Mouse (Mus musculus) ES-E14 (cell line): ENCODE measurements around the gene Igfbp7. TPM values are rescaled to one million over a fixed set of nuclear protein-coding genes. Genes with fewer than 3 reads are reported as not detected.

Source experiments
- DNase-seq: peaks from one replicate; pipeline ENCODE4 v3.0.0-alpha.2; 2013; ENCODE audit warnings: low read depth, low spot score
- H3K27ac ChIP-seq: 2 replicates; pipeline ENCODE4 v1.5.1; 2012; ENCODE audit warnings: low read depth, mild to moderate bottlenecking, low read length, moderate library complexity, mixed read lengths; ENCODE audit not compliant: poor library complexity, insufficient read depth, severe bottlenecking
- H3K36me3 ChIP-seq: 2 replicates; pipeline ENCODE4 v1.6.1; 2012; ENCODE audit warnings: mild to moderate bottlenecking, low read length, moderate library complexity, mixed read lengths; ENCODE audit not compliant: control insufficient read depth, poor library complexity, insufficient read depth, severe bottlenecking
- H3K4me1 ChIP-seq, 2 experiments: fragments of 150-350 bp in 1 of 2; sonication (generic) in 1 of 2; 2 replicates each; pipeline ENCODE4 v1.6.1; 2012; ENCODE audit warnings: low read length in 2 of 2, mild to moderate bottlenecking in 1 of 2, mixed read lengths in 1 of 2; ENCODE audit not compliant: control insufficient read depth in 2 of 2, insufficient read depth in 2 of 2, poor library complexity in 1 of 2
- H3K4me3 ChIP-seq, 2 experiments: fragments of 150-350 bp in 1 of 2; sonication (generic) in 1 of 2; 2 replicates each; pipeline ENCODE4 v1.5.1; 2012; ENCODE audit warnings: low read length in 2 of 2, low read depth in 1 of 2, mild to moderate bottlenecking in 1 of 2, mixed read lengths in 1 of 2; ENCODE audit not compliant: insufficient read depth in 1 of 2, poor library complexity in 1 of 2, severe bottlenecking in 1 of 2
- H3K9ac ChIP-seq: 2 replicates; pipeline ENCODE4 v1.6.1; 2012; ENCODE audit warnings: low read depth, mild to moderate bottlenecking, low read length, mixed read lengths; ENCODE audit not compliant: poor library complexity, insufficient read depth, severe bottlenecking
- H3K9me3 ChIP-seq: fragments of 150-350 bp; sonication (generic); 2 replicates; pipeline ENCODE4 v1.6.1; 2012; ENCODE audit warnings: low read depth, mild to moderate bottlenecking, low read length; ENCODE audit not compliant: control insufficient read depth, insufficient read depth
- CHD2 ChIP-seq: IDR thresholded peaks from 2 replicates; pipeline ENCODE4 v1.6.1; 2014; ENCODE audit warnings: mild to moderate bottlenecking, low read depth, low read length, inconsistent platforms
- HCFC1 ChIP-seq: IDR thresholded peaks from 2 replicates; pipeline ENCODE4 v1.6.1; 2012; ENCODE audit warnings: low read length, inconsistent platforms, borderline replicate concordance; ENCODE audit not compliant: insufficient read depth
- MAFK ChIP-seq: IDR thresholded peaks from 2 replicates; pipeline ENCODE4 v1.6.1; 2014; ENCODE audit warnings: mild to moderate bottlenecking, low read depth, low read length, inconsistent platforms; ENCODE audit not compliant: insufficient read depth
- ZC3H11A ChIP-seq: IDR thresholded peaks from 2 replicates; pipeline ENCODE4 v1.6.1; 2012; ENCODE audit warnings: low read depth, mild to moderate bottlenecking, inconsistent platforms, low read length, borderline replicate concordance
- ZNF384 ChIP-seq: IDR thresholded peaks from 2 replicates; pipeline ENCODE4 v1.6.1; 2012; ENCODE audit warnings: low read depth, low read length, inconsistent platforms
- in situ Hi-C, 2 experiments: fragments of 600-800 bp; cut with MboI; formaldehyde crosslinking; loops; one replicate each; pipeline ENCODE4 v1.15.1; 2025; ENCODE audit warnings: low sequenced_read_pairs in 2 of 2, inconsistent platforms in 1 of 2; ENCODE audit not compliant: unreplicated experiment in 2 of 2
- total RNA-seq: library from RNA; depleted of rRNA; stranded (reverse); fragments of 300-350 nt; gene quantifications from 2 replicates; pipeline ENCODE4 v1.2.3, GENCODE M21; 2012

Gene Igfbp7
- total RNA-seq, 1 experiment, result 65.2 TPM

- Histone ChIP-seq H3K9ac (no peak overlapping the region), H3K9me3 (no peaks in the 10 kb centered on the region), H3K27ac (no peak overlapping the region), H3K36me3 (no peaks in the 10 kb centered on the region), H3K4me3 (no peak overlapping the region), H3K4me1 (peaks cover 0 to 5% of the 10 kb centered on the region in 2 experiments; a peak in 2 of 4 replicates)
- no peak for DNase-seq
- TF ChIP-seq ZNF384 (no peak), CHD2 (no peak), HCFC1 (no peak), MAFK (no peak), ZC3H11A (no peak)
- in situ Hi-C loops, result no loop called here
Observed at GRCm38 (mm10) chr5:77433561-77433960, 25.7 kb upstream of the Igfbp7 start.

GRCm38 (mm10) chr5:77433119-77433518 lies 25.3 kb upstream of the Igfbp7 start:
- in situ Hi-C loops, result no loop called here
- H3K27ac ChIP-seq, result no peak overlapping the region
- H3K9me3 ChIP-seq, result no peaks in the 10 kb centered on the region
- no peak overlapping the region for H3K4me3 ChIP-seq
- no peak for DNase-seq
- H3K9ac ChIP-seq, result no peak overlapping the region
- H3K4me1 ChIP-seq, result peaks cover 0 to 5% of the 10 kb centered on the region in 2 experiments; a peak in 2 of 4 replicates
- H3K36me3 ChIP-seq, result no peaks in the 10 kb centered on the region
- TF ChIP-seq MAFK (no peak), ZC3H11A (no peak), HCFC1 (no peak)

GRCm38 (mm10) chr5:77432446-77432845 lies 24.6 kb upstream of the Igfbp7 start:
- TF ChIP-seq CHD2, result no peak
- TF ChIP-seq MAFK, result no peak
- TF ChIP-seq HCFC1, result no peak
- TF ChIP-seq ZNF384, result no peak
- TF ChIP-seq ZC3H11A, result no peak
- in situ Hi-C loops, result no loop called here

GRCm38 (mm10) chr5:77431068-77431467 lies 23.2 kb upstream of the Igfbp7 start:
- Histone ChIP-seq H3K9me3 (no peaks in the 10 kb centered on the region), H3K9ac (no peak overlapping the region), H3K36me3 (no peaks in the 10 kb centered on the region), H3K4me1 (peaks cover 0 to 5% of the 10 kb centered on the region in 2 experiments; a peak in 2 of 4 replicates), H3K4me3 (no peak overlapping the region), H3K27ac (no peak overlapping the region)
- no peak for TF ChIP-seq MAFK
- TF ChIP-seq CHD2, result no peak
- no peak for DNase-seq
- in situ Hi-C loops, result no loop called here

More at GRCm38 (mm10) chr5:77432446-77432845, 24.6 kb upstream of the Igfbp7 start:
- no peak for DNase-seq
- Histone ChIP-seq H3K36me3 (no peaks in the 10 kb centered on the region), H3K9ac (no peak overlapping the region), H3K9me3 (no peaks in the 10 kb centered on the region), H3K4me3 (no peak overlapping the region), H3K27ac (no peak overlapping the region), H3K4me1 (peaks cover 0 to 5% of the 10 kb centered on the region in 2 experiments; a peak in 2 of 4 replicates)

GRCm38 (mm10) chr5:77430471-77430870 lies 22.6 kb upstream of the Igfbp7 start:
- in situ Hi-C loops, result no loop called here
- Histone ChIP-seq H3K36me3 (no peaks in the 10 kb centered on the region), H3K9ac (no peak overlapping the region), H3K4me1 (peaks cover 0 to 5% of the 10 kb centered on the region in 2 experiments; a peak in 2 of 4 replicates), H3K4me3 (no peak overlapping the region), H3K27ac (no peak overlapping the region), H3K9me3 (no peaks in the 10 kb centered on the region)
- no peak for DNase-seq
- no peak for TF ChIP-seq ZNF384
- TF ChIP-seq HCFC1, result no peak
- TF ChIP-seq CHD2, result no peak
- no peak for TF ChIP-seq MAFK
- TF ChIP-seq ZC3H11A, result no peak
